Mouse (Mus musculus) lung, postnatal 0 days (tissue): Measurements from ENCODE around the gene Gm3417. TPM values are rescaled to one million over a fixed set of nuclear protein-coding genes. Genes with fewer than 3 reads are reported as not detected.
"Not testable (repeated sequence)": the region's sequence is repeated elsewhere in the genome, so short reads cannot be mapped to it uniquely, and the experiment has no call there.

Experiments
- ATAC-seq: fragments of 200-750 bp; cut with Nextera tagmentation; 2 replicates; pipeline ENCODE4 v1.8.0; 2017; ENCODE audit warnings: moderate library complexity
- DNase-seq: peaks from one replicate; pipeline ENCODE4 v3.0.0-alpha.2; 2016; ENCODE audit warnings: low spot score
- H3K27ac ChIP-seq: fragments of 300-500 bp; sonication (generic); 2 replicates; pipeline ENCODE4 v1.5.1; 2014; ENCODE audit warnings: antibody characterized with exemption, mild to moderate bottlenecking, low read length, mixed read lengths
- H3K27me3 ChIP-seq: fragments of 300-500 bp; sonication (generic); replicated peaks from 2 replicates; pipeline ENCODE4 v1.6.1; 2014; ENCODE audit warnings: low read length, mixed read lengths; ENCODE audit not compliant: insufficient read depth
- H3K36me3 ChIP-seq: fragments of 300-500 bp; sonication (generic); 2 replicates; pipeline ENCODE4 v1.6.1; 2014; ENCODE audit warnings: low read length, mixed read lengths; ENCODE audit not compliant: insufficient read depth
- H3K4me1 ChIP-seq: fragments of 300-500 bp; sonication (generic); 2 replicates; pipeline ENCODE4 v1.6.1; 2014; ENCODE audit warnings: antibody characterized with exemption, low read depth, low read length, mixed read lengths; ENCODE audit not compliant: insufficient read depth
- H3K4me2 ChIP-seq: fragments of 300-500 bp; sonication (generic); replicated peaks from 2 replicates; pipeline ENCODE4 v1.6.1; 2014; ENCODE audit warnings: low read depth, mild to moderate bottlenecking, low read length, moderate library complexity, mixed read lengths
- H3K4me3 ChIP-seq: fragments of 300-500 bp; sonication (generic); 2 replicates; pipeline ENCODE4 v1.5.1; 2014; ENCODE audit warnings: low read depth, low read length
- H3K9ac ChIP-seq: fragments of 300-500 bp; sonication (generic); replicated peaks from 2 replicates; pipeline ENCODE4 v1.6.1; 2014; ENCODE audit warnings: low read depth, mild to moderate bottlenecking
- H3K9me3 ChIP-seq: fragments of 300-500 bp; sonication (generic); 2 replicates; pipeline ENCODE4 v1.6.1; 2016; ENCODE audit warnings: low read length, mixed read lengths
- whole genome bisulfite sequencing: fragments of 180-500 bp; shearing (Covaris S2); extraction: QIAGEN DNeasy Blood & Tissue Kit; methylation state at CpG from one replicate; pipeline ENCODE4 v1.1.7; 2014; 5-methylcytosine and 5-hydroxymethylcytosine counted together
- polyA plus RNA-seq: library from polyadenylated mRNA; unstranded; fragments of >200 nt; fragmentation: Nextera tagmentation; extraction: Ambion mirVana; gene quantifications from 2 replicates; pipeline ENCODE4 v1.2.1, GENCODE M21; 2015

Gm3417 gene
- polyA plus RNA-seq: 0.39 and 3.6 TPM in 2 replicates

DNA sequence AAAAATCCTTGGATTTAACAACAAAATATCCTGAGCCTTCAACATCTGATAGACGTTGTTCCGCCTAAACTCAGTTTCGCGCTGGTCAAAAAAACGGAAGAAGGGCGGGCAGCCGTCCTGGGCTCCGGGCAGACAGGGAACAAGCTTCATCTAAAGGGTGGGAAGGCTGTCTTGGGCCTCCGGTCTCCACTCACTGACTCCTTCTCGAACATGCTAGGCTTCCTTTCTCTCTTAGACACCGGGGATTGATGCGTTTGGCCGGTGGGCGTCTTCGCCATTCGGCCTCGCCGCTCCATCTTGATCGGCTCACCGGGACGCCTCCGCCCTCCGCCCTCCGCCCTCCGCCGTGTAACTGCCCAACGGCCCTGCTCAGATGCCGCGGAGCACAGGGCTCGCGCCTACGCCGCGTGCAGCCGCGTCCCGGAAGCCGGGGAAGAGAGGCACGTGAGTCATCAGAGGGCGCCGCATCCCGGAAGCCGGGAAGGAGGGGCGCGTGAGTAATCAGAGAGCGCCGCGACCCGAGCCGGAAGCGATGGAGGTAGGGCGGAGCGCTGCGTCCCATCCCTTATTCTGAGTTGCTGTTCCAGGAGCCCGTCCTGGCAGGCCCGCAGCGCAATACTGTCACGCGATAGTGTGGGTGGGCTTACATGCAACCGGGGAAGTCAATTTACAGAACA is at the start of gene Gm3417, which contains the start of gene 9030025P20Rik:
Gm3417 (minus strand) TSS at position 429 of the 677 bp plus-strand sequence.
9030025P20Rik (plus strand) TSS at position 107 of the 677 bp plus-strand sequence.
- not testable (repeated sequence) for H3K4me1 ChIP-seq, H3K4me2 ChIP-seq, H3K36me3 ChIP-seq, H3K9me3 ChIP-seq, DNase-seq, H3K9ac ChIP-seq, H3K27me3 ChIP-seq, H3K4me3 ChIP-seq, H3K27ac ChIP-seq
- ATAC-seq: peak; percentile 99
- WGBS: no CpG with 5 or more reads among the region's 60 CpGs

DNA sequence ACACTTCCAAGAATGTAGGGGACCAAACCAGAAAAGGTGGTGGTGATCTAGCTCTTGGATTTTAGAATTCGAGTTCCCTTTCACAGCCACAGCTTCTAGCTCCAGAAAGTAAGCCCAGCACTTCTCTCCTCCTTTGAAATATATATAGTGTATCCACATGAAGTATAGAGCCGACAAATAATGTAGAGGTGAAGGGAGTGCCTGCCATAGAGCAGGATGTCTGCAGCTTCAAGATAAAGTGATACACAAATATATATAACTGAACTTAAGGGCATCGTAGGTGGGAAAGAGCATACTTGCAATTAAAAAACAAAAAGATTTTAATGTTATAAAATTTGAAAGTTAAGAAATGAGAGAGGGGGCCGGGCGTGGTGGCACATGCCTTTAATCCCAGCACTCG is 46.9 kb upstream of the Gm3417 start:
- H3K4me3 ChIP-seq, H3K27me3 ChIP-seq, H3K27ac ChIP-seq, H3K9me3 ChIP-seq, H3K4me2 ChIP-seq, DNase-seq, H3K4me1 ChIP-seq, H3K9ac ChIP-seq, ATAC-seq, H3K36me3 ChIP-seq: not testable (repeated sequence)
- WGBS: no CpG with 5 or more reads among the region's 6 CpGs

- no CpG with 5 or more reads among the region's 48 CpGs for WGBS
- not testable (repeated sequence) for H3K27ac ChIP-seq, H3K9ac ChIP-seq, H3K4me1 ChIP-seq, H3K4me3 ChIP-seq, H3K9me3 ChIP-seq, DNase-seq, H3K27me3 ChIP-seq, H3K36me3 ChIP-seq, H3K4me2 ChIP-seq
- ATAC-seq: peak; percentile 61
Measured at GRCm38 (mm10) chr17:15024502-15025193, 46.1 kb upstream of the Gm3417 start.

- H3K4me3 ChIP-seq, H3K4me2 ChIP-seq, H3K9me3 ChIP-seq, H3K27me3 ChIP-seq, H3K36me3 ChIP-seq, H3K9ac ChIP-seq, H3K27ac ChIP-seq, DNase-seq, H3K4me1 ChIP-seq: not testable (repeated sequence)
- peak; percentile 81 for ATAC-seq
- no CpG with 5 or more reads among the region's 97 CpGs for WGBS
Measured at GRCm38 (mm10) chr17:15023878-15024492, 45.4 kb upstream of the Gm3417 start.

GRCm38 (mm10) chr17:15021503-15022220 is 43.1 kb upstream of the Gm3417 start:
- not testable (repeated sequence) for H3K9me3 ChIP-seq, H3K4me1 ChIP-seq, H3K4me3 ChIP-seq, H3K4me2 ChIP-seq, H3K27ac ChIP-seq, H3K9ac ChIP-seq, H3K36me3 ChIP-seq, H3K27me3 ChIP-seq
- ATAC-seq (0 out of 2 replicates have a peak, but pooled peaks have one; percentile 4), DNase-seq (peak; percentile 7)
- WGBS: 83% methylated on average over 3 of the region's 3 CpGs

DNA sequence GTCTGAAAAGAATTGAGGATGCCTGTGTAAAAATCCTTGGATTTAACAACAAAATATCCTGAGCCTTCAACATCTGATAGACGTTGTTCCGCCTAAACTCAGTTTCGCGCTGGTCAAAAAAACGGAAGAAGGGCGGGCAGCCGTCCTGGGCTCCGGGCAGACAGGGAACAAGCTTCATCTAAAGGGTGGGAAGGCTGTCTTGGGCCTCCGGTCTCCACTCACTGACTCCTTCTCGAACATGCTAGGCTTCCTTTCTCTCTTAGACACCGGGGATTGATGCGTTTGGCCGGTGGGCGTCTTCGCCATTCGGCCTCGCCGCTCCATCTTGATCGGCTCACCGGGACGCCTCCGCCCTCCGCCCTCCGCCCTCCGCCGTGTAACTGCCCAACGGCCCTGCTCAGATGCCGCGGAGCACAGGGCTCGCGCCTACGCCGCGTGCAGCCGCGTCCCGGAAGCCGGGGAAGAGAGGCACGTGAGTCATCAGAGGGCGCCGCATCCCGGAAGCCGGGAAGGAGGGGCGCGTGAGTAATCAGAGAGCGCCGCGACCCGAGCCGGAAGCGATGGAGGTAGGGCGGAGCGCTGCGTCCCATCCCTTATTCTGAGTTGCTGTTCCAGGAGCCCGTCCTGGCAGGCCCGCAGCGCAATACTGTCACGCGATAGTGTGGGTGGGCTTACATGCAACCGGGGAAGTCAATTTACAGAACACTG is 31.3 kb upstream of the Gm3417 start, which contains the start of gene Gm3435:
Gm3435 (plus strand) TSS at position 471 of the 708 bp plus-strand sequence.
- DNase-seq, H3K4me1 ChIP-seq, H3K9ac ChIP-seq, H3K9me3 ChIP-seq, H3K27ac ChIP-seq, H3K36me3 ChIP-seq, H3K4me2 ChIP-seq, H3K4me3 ChIP-seq, H3K27me3 ChIP-seq: not testable (repeated sequence)
- peak; percentile 99 for ATAC-seq
- no CpG with 5 or more reads among the region's 60 CpGs for WGBS

- not testable (repeated sequence) for H3K36me3 ChIP-seq, H3K27me3 ChIP-seq, H3K9me3 ChIP-seq, H3K4me2 ChIP-seq, DNase-seq, H3K27ac ChIP-seq, H3K4me3 ChIP-seq, H3K9ac ChIP-seq, H3K4me1 ChIP-seq
- no CpG with 5 or more reads among the region's 3 CpGs for WGBS
- 0 out of 2 replicates have a peak, but pooled peaks have one; percentile 15 for ATAC-seq
Measured at GRCm38 (mm10) chr17:15009088-15009487, 30.5 kb upstream of the Gm3417 start.

GRCm38 (mm10) chr17:15000047-15000446 is 21.5 kb upstream of the Gm3417 start:
- H3K36me3 ChIP-seq, H3K9me3 ChIP-seq, H3K27me3 ChIP-seq, H3K4me2 ChIP-seq, DNase-seq, H3K9ac ChIP-seq, ATAC-seq, H3K4me1 ChIP-seq, H3K27ac ChIP-seq, H3K4me3 ChIP-seq: not testable (repeated sequence)
- WGBS: no CpG with 5 or more reads among the region's 4 CpGs
